Mouse (Mus musculus): ENCODE results near the gene Adprhl1.

DNA sequence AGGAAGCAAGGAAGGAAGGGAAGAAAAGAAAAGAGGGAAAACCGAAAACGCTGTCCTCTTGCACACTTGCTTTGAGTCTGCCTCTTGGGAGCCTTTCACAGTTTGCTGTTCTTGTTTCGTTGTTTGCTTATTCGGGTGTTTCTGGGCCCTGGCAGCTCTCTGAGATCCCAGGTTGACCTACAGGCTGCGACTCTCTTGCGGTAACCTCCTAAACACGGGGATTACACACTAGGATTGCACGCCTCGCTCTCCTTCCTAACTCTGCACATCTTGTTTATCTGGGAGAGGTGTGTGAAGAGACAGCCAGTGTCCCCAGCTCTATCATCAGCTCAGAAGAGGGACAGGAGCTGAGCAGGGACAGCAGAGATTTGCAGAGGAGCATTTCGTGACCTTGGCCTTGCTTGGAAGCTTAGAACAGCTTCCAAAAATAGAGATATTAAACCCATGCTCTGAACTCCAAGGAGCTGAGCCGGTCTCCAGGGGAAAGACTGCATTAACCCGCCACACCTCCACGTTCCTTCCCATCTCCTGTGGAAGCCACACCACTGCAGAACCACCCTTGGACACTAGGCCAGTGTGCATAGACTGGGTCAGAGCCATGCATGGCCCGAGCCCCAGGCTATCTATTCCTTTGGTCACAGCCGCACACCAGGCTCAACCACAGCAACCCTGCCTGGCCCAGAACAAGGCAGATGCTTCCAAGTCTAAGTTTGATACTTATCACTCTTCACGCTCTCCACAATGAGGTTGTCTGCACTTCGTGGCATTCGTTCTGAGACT, 72.9 kb downstream of the Adprhl1 start:
- no peak for TF ChIP-seq POLR2A (IDR thresholded peaks at IDR 0.05; ENCODE audit: insufficient read length, low read depth)
- TF ChIP-seq POLR2AphosphoS2 (IDR thresholded peaks at IDR 0.05; ENCODE audit: insufficient read length, low read depth), result peak; percentile 30
- TF ChIP-seq TCF12 (IDR thresholded peaks at IDR 0.05; ENCODE audit: insufficient read depth, poor library complexity, severe bottlenecking), result no peak
- TF ChIP-seq E2F4 (IDR thresholded peaks at IDR 0.05; ENCODE audit: insufficient read depth), result no peak
- no peak for TF ChIP-seq CEBPB (IDR thresholded peaks at IDR 0.05; ENCODE audit: insufficient read depth, poor library complexity, severe bottlenecking)
- peak in 1 of 3 experiments; percentile 44 for TF ChIP-seq MYOG (IDR thresholded peaks at IDR 0.05; ENCODE audit: control insufficient read depth in 1 of 3, insufficient read depth in 1 of 3, insufficient read length in 2 of 3, low read depth in 2 of 3)
- TF ChIP-seq MYOD1 (IDR thresholded peaks at IDR 0.05; ENCODE audit: control insufficient read depth in 1 of 3, insufficient read length in 2 of 3, low read depth in 2 of 3), result no peak
- no peak for TF ChIP-seq USF1 (IDR thresholded peaks at IDR 0.05; ENCODE audit: low read depth)
